Mouse (Mus musculus) neural tube, embryonic 14.5 days (tissue): ENCODE data around the gene Sparcl1. TPM values are rescaled to one million over a fixed set of nuclear protein-coding genes. Genes with fewer than 3 reads are reported as not detected.

ENCODE experiments used
- ATAC-seq: fragments of 200-750 bp; cut with Nextera tagmentation; 2 replicates; pipeline ENCODE4 v1.8.0; 2017; ENCODE audit warnings: low read depth, mild to moderate bottlenecking, moderate TSS enrichment, moderate library complexity
- H3K27ac ChIP-seq: fragments of 300-500 bp; sonication (generic); 2 replicates; pipeline ENCODE4 v1.5.1; 2014; ENCODE audit warnings: low read depth, mild to moderate bottlenecking, control low read depth, low read length, moderate library complexity, mixed read lengths
- H3K27me3 ChIP-seq: fragments of 300-500 bp; sonication (generic); 2 replicates; pipeline ENCODE4 v1.6.1; 2014; ENCODE audit warnings: low read length; ENCODE audit not compliant: control insufficient read depth, insufficient read depth
- H3K36me3 ChIP-seq: fragments of 300-500 bp; sonication (generic); 2 replicates; pipeline ENCODE4 v1.6.1; 2014; ENCODE audit warnings: low read length, mixed read lengths; ENCODE audit not compliant: control insufficient read depth, insufficient read depth
- H3K4me1 ChIP-seq: fragments of 300-500 bp; sonication (generic); 2 replicates; pipeline ENCODE4 v1.6.1; 2014; ENCODE audit warnings: low read length; ENCODE audit not compliant: control insufficient read depth, insufficient read depth
- H3K4me2 ChIP-seq: fragments of 300-500 bp; sonication (generic); 2 replicates; pipeline ENCODE4 v1.6.1; 2014; ENCODE audit warnings: mild to moderate bottlenecking, low read depth, low read length, control low read depth
- H3K4me3 ChIP-seq: fragments of 300-500 bp; sonication (generic); 2 replicates; pipeline ENCODE4 v1.5.1; 2014; ENCODE audit warnings: low read depth, low read length, control low read depth, mixed read lengths
- H3K9ac ChIP-seq: fragments of 300-500 bp; sonication (generic); replicated peaks from 2 replicates; pipeline ENCODE4 v1.6.1; 2014; ENCODE audit warnings: low read depth, mild to moderate bottlenecking, control low read depth, low read length, mixed read lengths
- H3K9me3 ChIP-seq: fragments of 300-500 bp; sonication (generic); 2 replicates; pipeline ENCODE4 v1.6.1; 2016; ENCODE audit warnings: low read length; ENCODE audit not compliant: control insufficient read depth
- WGBS: fragments of 180-500 bp; shearing (Covaris S2); extraction: QIAGEN DNeasy Blood & Tissue Kit; methylation state at CpG from one replicate; pipeline ENCODE4 v1.1.7; 2014; 5-methylcytosine and 5-hydroxymethylcytosine counted together
- polyA plus RNA-seq: library from polyadenylated mRNA; unstranded; fragments of >200 nt; fragmentation: Nextera tagmentation; extraction: Ambion mirVana; gene quantifications from 2 replicates; pipeline ENCODE4 v1.2.1, GENCODE M21; 2014

The Sparcl1 gene
- polyA plus RNA-seq, 1 experiment from 2014 or later = 427 TPM

DNA sequence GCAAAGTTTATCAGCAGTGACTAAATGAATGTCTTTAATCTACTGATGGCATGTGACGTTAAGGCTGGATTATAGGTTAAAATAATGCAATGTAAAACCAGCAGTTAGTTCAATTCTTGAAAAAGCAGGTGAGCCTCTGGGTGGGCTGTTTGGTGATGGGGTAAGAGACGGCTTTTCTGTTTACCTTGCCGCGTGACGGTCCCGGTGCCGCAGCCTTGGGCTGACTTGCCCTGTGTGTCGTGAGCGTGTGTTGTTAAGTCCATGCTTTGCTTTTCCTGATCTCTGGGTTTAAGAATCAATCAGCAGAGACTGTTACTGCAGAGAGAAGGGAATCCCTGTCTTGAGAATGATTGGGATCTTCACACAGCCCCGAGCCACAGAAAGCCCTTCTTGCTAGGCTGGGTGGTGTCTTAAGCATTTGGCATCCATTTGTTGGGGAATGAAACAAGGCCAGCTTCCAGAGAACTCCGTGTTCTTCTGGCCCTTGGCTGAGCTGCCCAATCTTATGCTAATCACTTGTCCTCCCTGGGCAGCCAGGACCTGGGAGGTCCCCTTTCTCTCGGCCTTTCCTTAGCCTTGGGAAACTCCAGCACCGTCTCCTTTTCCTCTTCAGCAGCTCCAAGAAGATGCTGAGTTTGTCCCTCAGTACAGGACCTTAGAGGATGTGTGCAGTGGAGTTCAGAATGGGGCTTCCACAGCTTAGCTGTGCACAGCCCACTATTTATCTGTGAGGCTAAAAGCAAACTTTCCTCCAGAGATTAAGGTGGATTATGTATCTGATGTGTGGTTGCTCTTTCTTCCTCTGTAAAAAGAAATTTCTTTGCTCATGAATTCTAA lies 51.4 kb downstream of the Sparcl1 start:
- no peak overlapping the region for H3K27ac ChIP-seq
- 88% methylated on average over 13 of the region's 13 CpGs for WGBS
- no peaks in the 10 kb centered on the region for H3K4me1 ChIP-seq
- H3K9ac ChIP-seq = no peak overlapping the region
- H3K9me3 ChIP-seq = no peaks in the 10 kb centered on the region
- peaks cover 30% of the 10 kb centered on the region for H3K36me3 ChIP-seq
- ATAC-seq = no peak
- no peak overlapping the region for H3K4me3 ChIP-seq
- H3K27me3 ChIP-seq = no peaks in the 10 kb centered on the region
- H3K4me2 ChIP-seq = no peak overlapping the region

GRCm38 (mm10) chr5:104060429-104060828 lies 53.1 kb downstream of the Sparcl1 start:
- WGBS = 72% methylated on average over 5 of the region's 5 CpGs
- H3K27ac ChIP-seq = no peak overlapping the region
- peaks cover 34% of the 10 kb centered on the region for H3K36me3 ChIP-seq

GRCm38 (mm10) chr5:104059628-104060027 lies 53.9 kb downstream of the Sparcl1 start:
- no peaks in the 10 kb centered on the region for H3K9me3 ChIP-seq
- H3K27me3 ChIP-seq = no peaks in the 10 kb centered on the region
- H3K9ac ChIP-seq = no peak overlapping the region
- H3K4me3 ChIP-seq = no peak overlapping the region
- ATAC-seq = peak; percentile 77; the same call in 1 of the 2 replicates
- WGBS = 54% methylated on average over 9 of the region's 9 CpGs
- no peak overlapping the region for H3K27ac ChIP-seq
- no peaks in the 10 kb centered on the region for H3K4me1 ChIP-seq
- no peak overlapping the region for H3K4me2 ChIP-seq
- H3K36me3 ChIP-seq = peaks cover 31% of the 10 kb centered on the region

More at GRCm38 (mm10) chr5:104060429-104060828, 53.1 kb downstream of the Sparcl1 start:
- Histone ChIP-seq H3K4me1 (no peaks in the 10 kb centered on the region), H3K9ac (no peak overlapping the region), H3K4me3 (no peak overlapping the region), H3K9me3 (no peaks in the 10 kb centered on the region), H3K4me2 (no peak overlapping the region), H3K27me3 (no peaks in the 10 kb centered on the region)
- no peak for ATAC-seq

DNA sequence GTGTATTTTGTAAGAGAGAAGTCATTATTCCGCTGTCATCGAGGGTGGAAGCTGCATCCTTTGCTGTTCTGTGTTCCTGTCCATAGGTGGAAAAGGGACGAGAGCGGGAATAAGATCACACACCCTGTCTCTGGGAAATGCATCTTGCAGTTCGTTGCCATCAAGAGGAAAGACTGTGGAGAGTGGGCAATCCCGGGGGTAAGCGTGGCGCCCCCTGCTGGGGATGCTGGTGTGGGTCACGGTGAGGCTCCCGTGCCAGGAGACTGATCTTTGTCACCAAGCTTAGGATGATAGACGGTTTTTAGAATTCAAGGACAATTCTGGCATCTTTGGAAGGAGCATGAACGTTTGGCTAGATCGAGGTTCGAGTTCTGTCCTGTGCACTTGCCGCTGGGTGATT lies 55.5 kb downstream of the Sparcl1 start:
- H3K9ac ChIP-seq = no peak overlapping the region
- no peaks in the 10 kb centered on the region for H3K27me3 ChIP-seq
- no peak overlapping the region for H3K4me3 ChIP-seq
- H3K4me2 ChIP-seq = no peak overlapping the region
- H3K4me1 ChIP-seq = no peaks in the 10 kb centered on the region
- peaks cover 22% of the 10 kb centered on the region for H3K36me3 ChIP-seq
- no peaks in the 10 kb centered on the region for H3K9me3 ChIP-seq
- ATAC-seq = no peak
- 72% methylated on average over 15 of the region's 15 CpGs for WGBS
- no peak overlapping the region for H3K27ac ChIP-seq

DNA sequence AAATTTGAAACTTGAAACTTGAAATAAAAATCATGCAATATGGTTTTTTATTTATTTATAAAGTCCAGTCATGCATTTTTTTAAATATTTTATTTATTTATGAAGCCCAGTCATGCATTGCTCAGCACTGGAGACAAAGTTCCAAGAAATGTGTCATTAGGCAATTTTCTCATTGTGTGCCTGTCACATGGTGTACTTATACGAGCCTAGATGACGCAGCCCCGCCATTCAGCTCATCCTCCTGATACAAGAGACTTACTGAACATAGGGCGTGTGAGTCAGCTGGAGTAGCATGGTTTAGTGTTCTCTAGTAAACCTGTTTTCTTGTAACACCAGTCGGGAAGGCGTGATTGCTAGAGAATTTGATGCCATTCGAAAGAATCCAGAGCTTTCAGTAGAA lies 57.2 kb downstream of the Sparcl1 start:
- Histone ChIP-seq H3K4me3 (no peak overlapping the region), H3K27ac (no peak overlapping the region), H3K9ac (no peak overlapping the region), H3K4me1 (no peaks in the 10 kb centered on the region), H3K4me2 (no peak overlapping the region), H3K9me3 (no peaks in the 10 kb centered on the region), H3K27me3 (no peaks in the 10 kb centered on the region), H3K36me3 (peaks cover 9% of the 10 kb centered on the region; the same call in 1 of the 2 replicates)
- ATAC-seq = no peak
- 88% methylated on average over 7 of the region's 7 CpGs for WGBS

DNA sequence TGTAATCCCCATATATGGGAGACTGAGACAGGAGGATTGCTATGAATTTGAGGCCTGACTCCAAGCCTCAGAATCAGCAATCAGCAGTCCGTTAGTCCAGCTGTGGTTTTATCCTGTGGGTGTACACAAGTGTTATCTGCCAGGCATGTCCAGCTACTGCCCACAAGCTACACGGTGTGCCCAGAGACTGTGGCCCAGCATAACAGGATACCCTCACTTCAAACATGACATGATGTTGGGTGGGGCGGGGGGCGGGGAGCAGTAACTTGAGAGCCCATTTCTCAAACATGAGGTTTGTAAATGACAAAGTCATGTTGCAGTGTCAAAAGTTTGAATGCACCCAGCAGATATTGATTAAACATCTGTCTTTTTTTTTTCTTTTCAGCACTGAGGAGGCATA lies 57.7 kb downstream of the Sparcl1 start:
- Histone ChIP-seq H3K9me3 (no peaks in the 10 kb centered on the region), H3K4me3 (no peak overlapping the region), H3K4me1 (no peaks in the 10 kb centered on the region), H3K27ac (no peak overlapping the region), H3K27me3 (no peaks in the 10 kb centered on the region), H3K9ac (no peak overlapping the region), H3K36me3 (peaks cover 13% of the 10 kb centered on the region; the same call in 1 of the 2 replicates), H3K4me2 (no peak overlapping the region)
- ATAC-seq = no peak
- WGBS = 95% methylated on average over 4 of the region's 4 CpGs

GRCm38 (mm10) chr5:104054938-104055337 lies 58.6 kb downstream of the Sparcl1 start:
- 94% methylated on average over 4 of the region's 4 CpGs for WGBS
- H3K4me1 ChIP-seq = no peaks in the 10 kb centered on the region
- H3K9me3 ChIP-seq = no peaks in the 10 kb centered on the region
- no peak overlapping the region for H3K4me2 ChIP-seq
- H3K27me3 ChIP-seq = no peaks in the 10 kb centered on the region
- H3K9ac ChIP-seq = no peak overlapping the region
- H3K36me3 ChIP-seq = peaks cover 9% of the 10 kb centered on the region; the same call in 1 of the 2 replicates
- H3K4me3 ChIP-seq = no peak overlapping the region
- H3K27ac ChIP-seq = no peak overlapping the region
- ATAC-seq = no peak

DNA sequence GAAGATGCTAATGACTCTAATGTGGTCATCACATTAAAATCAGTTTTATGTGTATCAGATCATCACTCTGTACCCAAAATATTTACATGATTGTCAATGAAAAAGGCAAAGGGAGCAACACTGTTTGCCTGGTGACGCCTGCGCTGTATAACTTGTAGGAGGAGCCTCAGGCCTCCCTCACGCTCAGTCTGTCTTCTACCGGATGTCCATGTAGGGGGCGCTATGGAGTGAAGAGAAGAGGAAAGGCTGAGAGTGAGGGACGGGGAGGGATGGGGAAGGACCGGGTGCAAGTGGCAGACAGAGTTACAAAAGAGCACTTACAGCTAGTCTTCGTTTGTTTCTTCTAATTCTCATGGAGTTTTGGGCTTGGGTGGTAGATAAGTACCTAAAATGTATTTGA lies 60.6 kb downstream of the Sparcl1 start:
- 63% methylated on average over 8 of the region's 8 CpGs for WGBS
- no peak for ATAC-seq
- H3K9ac ChIP-seq = no peak overlapping the region
- H3K36me3 ChIP-seq = peaks cover 9% of the 10 kb centered on the region; the same call in 1 of the 2 replicates
- no peak overlapping the region for H3K4me3 ChIP-seq
- H3K4me2 ChIP-seq = no peak overlapping the region
- H3K9me3 ChIP-seq = no peaks in the 10 kb centered on the region
- no peaks in the 10 kb centered on the region for H3K4me1 ChIP-seq
- H3K27ac ChIP-seq = no peak overlapping the region
- H3K27me3 ChIP-seq = no peaks in the 10 kb centered on the region

DNA sequence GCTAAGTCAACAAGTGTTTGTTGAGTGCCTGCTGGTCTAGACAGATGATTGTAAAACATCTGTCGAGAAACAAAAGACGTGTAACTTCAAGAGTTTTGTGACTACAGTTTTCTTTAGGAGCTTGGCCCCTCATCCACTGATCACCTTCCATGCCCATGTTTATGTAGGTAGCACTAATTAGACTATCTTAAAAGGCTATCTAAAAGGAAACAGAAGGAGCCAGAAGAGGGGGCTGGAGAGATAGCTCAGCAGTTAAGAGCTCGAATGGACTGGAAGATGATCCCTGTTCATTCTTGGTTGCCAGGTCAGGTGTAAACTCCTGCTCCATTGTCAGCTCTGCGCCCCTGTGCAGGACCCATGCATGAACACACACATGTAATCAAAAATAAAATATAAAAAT lies 65.4 kb downstream of the Sparcl1 start:
- Histone ChIP-seq H3K27me3 (no peaks in the 10 kb centered on the region), H3K9me3 (no peaks in the 10 kb centered on the region), H3K36me3 (0 out of 2 replicates have a peak, but pooled peaks cover 5% of the 10 kb centered on the region), H3K27ac (no peak overlapping the region), H3K9ac (no peak overlapping the region), H3K4me2 (peak overlapping the region; percentile 47), H3K4me3 (no peak overlapping the region), H3K4me1 (0 out of 2 replicates have a peak, but pooled peaks cover 8% of the 10 kb centered on the region)
- 34% methylated on average over 4 of the region's 4 CpGs for WGBS
- no peak for ATAC-seq
